Mouse (Mus musculus) midbrain, embryonic 11.5 days (tissue): ENCODE measurements around the gene Fxr2. TPM values are rescaled to one million over a fixed set of nuclear protein-coding genes. Genes with fewer than 3 reads are reported as not detected.

Source experiments
- ATAC-seq: fragments of 200-750 bp; cut with Nextera tagmentation; 2 replicates; pipeline ENCODE4 v1.8.0; 2017; ENCODE audit warnings: moderate TSS enrichment, moderate library complexity; ENCODE audit not compliant: low FRiP score
- DNase-seq: peaks from one replicate; pipeline ENCODE4 v3.0.0; 2015; ENCODE audit warnings: low spot score; ENCODE audit errors: missing footprints
- H3K27ac ChIP-seq: fragments of 300-500 bp; sonication (generic); 2 replicates; pipeline ENCODE4 v1.5.1; 2014; ENCODE audit warnings: low read depth, low read length
- H3K27me3 ChIP-seq: fragments of 300-500 bp; sonication (generic); 2 replicates; pipeline ENCODE4 v1.6.1; 2014; ENCODE audit warnings: mild to moderate bottlenecking, low read length, moderate library complexity, mixed read lengths; ENCODE audit not compliant: control insufficient read depth, insufficient read depth
- H3K36me3 ChIP-seq: fragments of 300-500 bp; sonication (generic); 2 replicates; pipeline ENCODE4 v1.6.1; 2014; ENCODE audit warnings: mild to moderate bottlenecking, low read length, moderate library complexity, mixed read lengths; ENCODE audit not compliant: control insufficient read depth, insufficient read depth
- H3K4me1 ChIP-seq: fragments of 300-500 bp; sonication (generic); 2 replicates; pipeline ENCODE4 v1.6.1; 2014; ENCODE audit warnings: low read length; ENCODE audit not compliant: control insufficient read depth, insufficient read depth
- H3K4me2 ChIP-seq: fragments of 300-500 bp; sonication (generic); 2 replicates; pipeline ENCODE4 v1.6.1; 2014; ENCODE audit warnings: mild to moderate bottlenecking, moderate library complexity
- H3K4me3 ChIP-seq: fragments of 300-500 bp; sonication (generic); 2 replicates; pipeline ENCODE4 v1.5.1; 2014; ENCODE audit warnings: low read depth, low read length
- H3K9ac ChIP-seq: fragments of 300-500 bp; sonication (generic); 2 replicates; pipeline ENCODE4 v1.6.1; 2014; ENCODE audit warnings: low read length
- H3K9me3 ChIP-seq: fragments of 300-500 bp; sonication (generic); 2 replicates; pipeline ENCODE4 v1.6.1; 2016; ENCODE audit warnings: low read length; ENCODE audit not compliant: control insufficient read depth
- WGBS: fragments of 180-500 bp; shearing (Covaris S2); extraction: QIAGEN DNeasy Blood & Tissue Kit; methylation state at CpG from one replicate; pipeline ENCODE4 v1.1.7; 2014; 5-methylcytosine and 5-hydroxymethylcytosine counted together
- polyA plus RNA-seq: library from polyadenylated mRNA; unstranded; fragments of >200 nt; fragmentation: Nextera tagmentation; extraction: Ambion mirVana; gene quantifications from 2 replicates; pipeline ENCODE4 v1.2.1, GENCODE M21; 2014

Fxr2 gene
- polyA plus RNA-seq, 1 experiment from 2014 or later, result 29.0 TPM

DNA sequence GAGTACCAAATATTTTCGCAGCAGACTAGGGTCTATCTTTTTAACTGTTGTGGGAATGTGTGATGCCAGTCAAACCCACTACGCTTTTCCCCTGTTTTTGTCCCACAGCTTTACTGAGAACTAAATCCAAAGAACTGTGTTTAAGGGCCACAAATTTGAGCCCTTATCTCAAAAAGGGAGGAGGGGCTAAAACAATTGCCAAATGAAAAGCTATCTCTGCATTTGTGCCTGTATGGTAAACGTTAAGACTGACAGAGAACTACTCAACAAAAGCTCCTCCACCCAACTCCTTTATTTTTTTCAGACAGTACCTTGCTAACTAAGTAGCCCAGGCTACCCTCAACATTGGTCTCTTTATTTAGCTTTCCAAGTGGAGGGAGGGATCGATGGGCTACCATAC lies 40.0 kb upstream of the Fxr2 start:
- no peak overlapping the region for H3K4me2 ChIP-seq
- H3K9me3 ChIP-seq, result no peaks in the 10 kb centered on the region
- H3K36me3 ChIP-seq, result peaks cover 14% of the 10 kb centered on the region
- ATAC-seq (no peak), DNase-seq (no peak)
- no peak overlapping the region for H3K4me3 ChIP-seq
- H3K4me1 ChIP-seq, result no peaks in the 10 kb centered on the region
- H3K27ac ChIP-seq, result no peak overlapping the region
- 92% methylated on average over 4 of the region's 4 CpGs for WGBS
- no peaks in the 10 kb centered on the region for H3K27me3 ChIP-seq
- H3K9ac ChIP-seq, result no peak overlapping the region

GRCm38 (mm10) chr11:69594853-69595252 lies 37.9 kb upstream of the Fxr2 start:
- H3K4me2 ChIP-seq, result no peak overlapping the region
- DNase-seq (no peak), ATAC-seq (no peak)
- H3K27me3 ChIP-seq, result no peaks in the 10 kb centered on the region
- peaks cover 4% of the 10 kb centered on the region; the same call in 1 of the 2 replicates for H3K36me3 ChIP-seq
- H3K9ac ChIP-seq, result no peak overlapping the region
- H3K9me3 ChIP-seq, result no peaks in the 10 kb centered on the region
- WGBS, result 98% methylated on average over 6 of the region's 6 CpGs
- H3K4me1 ChIP-seq, result peaks cover 7% of the 10 kb centered on the region
- no peak overlapping the region for H3K4me3 ChIP-seq
- no peak overlapping the region for H3K27ac ChIP-seq

DNA sequence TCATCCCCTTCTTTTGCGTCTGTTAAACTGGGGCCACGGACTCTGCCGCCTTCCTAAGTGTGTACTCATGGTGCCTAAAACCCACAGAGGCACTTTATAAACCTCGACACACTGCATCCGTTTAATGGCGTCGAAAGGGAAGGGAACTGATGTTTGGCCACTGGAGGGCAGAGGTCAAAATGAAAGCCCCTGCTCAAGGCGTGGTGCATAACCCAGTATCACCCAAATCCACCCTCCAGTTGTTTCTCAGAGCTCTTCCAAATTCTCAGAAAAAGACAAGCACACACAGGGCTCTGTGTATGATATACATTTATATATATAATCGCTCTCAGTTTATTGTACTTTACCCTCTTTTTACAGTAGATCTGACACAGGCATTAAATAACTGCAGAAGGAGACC lies 33.4 kb upstream of the Fxr2 start:
- Histone ChIP-seq H3K4me3 (no peak overlapping the region), H3K9ac (no peak overlapping the region; the same call in 1 of the 2 replicates)

DNA sequence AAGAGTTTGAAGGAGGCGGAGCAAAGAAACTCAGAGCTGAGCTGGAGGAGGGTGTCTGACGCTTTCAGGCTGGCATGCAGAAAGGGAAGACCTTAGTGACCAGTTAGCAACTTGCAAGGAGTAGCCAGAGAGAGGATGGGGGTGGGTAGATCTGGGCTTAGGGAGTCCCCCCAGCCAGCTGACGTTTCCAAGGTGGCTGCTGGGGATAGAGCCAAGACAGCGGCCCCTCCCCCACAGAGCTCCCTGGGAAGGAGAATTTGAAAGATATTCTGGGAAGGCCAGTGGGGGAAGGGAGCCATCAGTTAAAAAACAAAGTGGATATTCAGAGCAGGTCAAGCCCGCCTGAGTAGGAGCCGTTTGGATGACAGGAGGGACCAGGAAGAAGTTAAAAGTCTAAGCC lies 32.7 kb upstream of the Fxr2 start:
- H3K4me1 ChIP-seq, result peaks cover 22% of the 10 kb centered on the region
- H3K27me3 ChIP-seq, result no peaks in the 10 kb centered on the region
- no peaks in the 10 kb centered on the region for H3K36me3 ChIP-seq
- peak overlapping the region; percentile 25; the same call in 1 of the 2 replicates for H3K4me2 ChIP-seq
- no peaks in the 10 kb centered on the region for H3K9me3 ChIP-seq
- WGBS, result 6% methylated on average over 6 of the region's 6 CpGs
- no peak for ATAC-seq
- H3K9ac ChIP-seq, result peak overlapping the region; percentile 40
- H3K27ac ChIP-seq, result no peak overlapping the region
- DNase-seq, result peak; percentile 91
- no peak overlapping the region for H3K4me3 ChIP-seq

More for the DNA sequence above, 33.4 kb upstream of the Fxr2 start:
- ATAC-seq (no peak), DNase-seq (no peak)
- WGBS, result 9% methylated on average over 9 of the region's 9 CpGs
- no peaks in the 10 kb centered on the region for H3K9me3 ChIP-seq
- H3K4me1 ChIP-seq, result peaks cover 16% of the 10 kb centered on the region
- H3K27me3 ChIP-seq, result no peaks in the 10 kb centered on the region
- H3K4me2 ChIP-seq, result no peak overlapping the region
- H3K27ac ChIP-seq, result no peak overlapping the region
- no peaks in the 10 kb centered on the region for H3K36me3 ChIP-seq

DNA sequence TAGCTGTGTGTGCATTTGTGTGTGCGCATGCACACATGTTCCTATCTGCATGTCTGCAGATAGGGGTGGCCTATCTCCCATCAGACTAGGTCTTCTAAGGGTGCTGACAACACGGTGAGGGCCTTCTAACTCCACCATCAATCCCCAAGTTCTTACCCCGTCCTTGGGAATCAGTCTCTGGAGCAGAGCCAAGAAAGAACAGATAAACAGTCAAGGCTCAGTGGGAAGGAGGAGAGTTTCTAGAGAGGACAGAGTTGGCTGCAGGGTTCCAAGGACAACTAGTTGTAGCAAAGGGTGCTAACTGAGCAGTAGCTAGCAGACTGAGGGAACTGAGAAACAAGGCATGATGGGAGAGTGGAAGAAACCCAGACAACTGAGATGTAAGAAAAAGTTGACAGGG lies 31.0 kb upstream of the Fxr2 start:
- H3K4me3 ChIP-seq, result no peak overlapping the region
- WGBS, result 87% methylated on average over 3 of the region's 3 CpGs
- no peaks in the 10 kb centered on the region for H3K36me3 ChIP-seq
- DNase-seq, result no peak
- H3K4me1 ChIP-seq, result peaks cover 25% of the 10 kb centered on the region
- ATAC-seq, result no peak
- H3K27ac ChIP-seq, result no peak overlapping the region
- no peak overlapping the region for H3K9ac ChIP-seq
- H3K9me3 ChIP-seq, result no peaks in the 10 kb centered on the region
- no peaks in the 10 kb centered on the region for H3K27me3 ChIP-seq
- H3K4me2 ChIP-seq, result no peak overlapping the region

GRCm38 (mm10) chr11:69603516-69603915 lies 29.3 kb upstream of the Fxr2 start:
- Histone ChIP-seq H3K27me3 (no peaks in the 10 kb centered on the region), H3K27ac (no peak overlapping the region), H3K4me2 (no peak overlapping the region), H3K9ac (no peak overlapping the region), H3K9me3 (no peaks in the 10 kb centered on the region), H3K4me1 (peaks cover 25% of the 10 kb centered on the region), H3K4me3 (no peak overlapping the region), H3K36me3 (no peaks in the 10 kb centered on the region)
- ATAC-seq (no peak), DNase-seq (no peak)
- 83% methylated on average over 8 of the region's 8 CpGs for WGBS

GRCm38 (mm10) chr11:69604347-69604746 lies 28.4 kb upstream of the Fxr2 start:
- Histone ChIP-seq H3K36me3 (no peaks in the 10 kb centered on the region), H3K9ac (peak overlapping the region; percentile 71; the same call in 1 of the 2 replicates), H3K4me3 (peak overlapping the region; percentile 58), H3K4me1 (peaks cover 23% of the 10 kb centered on the region), H3K27ac (no peak overlapping the region), H3K9me3 (no peaks in the 10 kb centered on the region), H3K27me3 (no peaks in the 10 kb centered on the region), H3K4me2 (peak overlapping the region; percentile 100)
- WGBS, result 63% methylated on average over 3 of the region's 3 CpGs
- DNase-seq, result peak; percentile 89
- no peak for ATAC-seq

- H3K27ac ChIP-seq, result no peak overlapping the region
- no peaks in the 10 kb centered on the region for H3K9me3 ChIP-seq
- no peaks in the 10 kb centered on the region for H3K36me3 ChIP-seq
- peak overlapping the region; percentile 100 for H3K4me2 ChIP-seq
- 1% methylated on average over 38 of the region's 73 CpGs for WGBS
- peak overlapping the region; percentile 58 for H3K4me3 ChIP-seq
- DNase-seq, result peak; percentile 94
- peaks cover 16% of the 10 kb centered on the region for H3K4me1 ChIP-seq
- H3K9ac ChIP-seq, result peak overlapping the region; percentile 71
- peak; percentile 63 for ATAC-seq
- no peaks in the 10 kb centered on the region for H3K27me3 ChIP-seq
These were observed 27.8 kb upstream of the Fxr2 start for GRCm38 (mm10) chr11:69604795-69605664.

- WGBS, result 3% methylated on average over 32 of the region's 32 CpGs
- H3K4me2 ChIP-seq, result peak within 1 kb of the TSS; percentile 100
These were observed 26.9 kb upstream of the Fxr2 start, which contains the start of gene Atp1b2 for GRCm38 (mm10) chr11:69605726-69606490. Atp1b2 (minus strand) TSS chr11:69605942.

More at GRCm38 (mm10) chr11:69605726-69606490, 26.9 kb upstream of the Fxr2 start, which contains the start of gene Atp1b2:
- Histone ChIP-seq H3K9ac (peak within 1 kb of the TSS; percentile 71), H3K27me3 (no peaks in the 10 kb centered on the region), H3K4me3 (peak within 1 kb of the TSS; percentile 58), H3K9me3 (no peaks in the 10 kb centered on the region), H3K27ac (no peak within 1 kb of the TSS), H3K4me1 (peaks cover 10% of the 10 kb centered on the region), H3K36me3 (no peaks in the 10 kb centered on the region)
- ATAC-seq, result peak; percentile 86
- peak; percentile 97 for DNase-seq
